Comparison of ENCODE assay signal across 8 mouse cellular contexts in the genomic region with DNA sequence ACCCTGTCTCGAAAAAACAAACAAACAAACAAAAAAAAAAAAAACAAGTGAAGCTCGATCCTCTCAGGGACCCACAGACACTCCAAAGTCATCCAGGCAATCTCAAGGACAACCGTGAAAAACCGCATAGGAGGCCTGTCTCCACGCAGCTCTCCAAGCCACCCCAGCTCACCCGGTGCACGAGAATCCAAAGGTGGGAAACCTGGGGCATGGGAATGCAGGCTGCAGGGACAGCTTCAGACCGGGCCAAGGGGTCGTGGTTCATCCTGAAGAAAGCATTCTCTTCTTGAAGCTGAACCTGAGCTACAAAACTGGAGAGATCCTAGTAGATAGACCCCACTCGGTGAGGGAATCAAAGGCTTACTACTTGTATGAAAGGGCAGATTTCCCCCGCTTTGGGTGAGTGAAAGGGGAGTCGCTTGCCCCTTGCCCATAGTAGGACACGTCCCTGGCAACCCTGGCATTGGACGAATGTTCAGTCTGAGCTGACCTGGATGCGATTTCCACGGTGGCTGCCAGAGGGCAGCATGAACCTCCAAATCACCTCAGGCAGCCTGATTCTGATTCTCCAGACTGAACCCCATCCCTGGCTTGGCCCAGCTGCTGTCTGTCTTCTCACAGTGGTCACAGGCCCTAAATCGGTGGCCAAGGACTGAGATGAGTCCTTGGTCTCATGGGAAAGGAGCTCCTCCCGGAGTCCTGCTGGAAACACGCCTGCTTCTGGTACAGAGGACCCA. TPM values are rescaled to one million over a fixed set of nuclear protein-coding genes. Genes with fewer than 3 reads are reported as not detected.
A peak's percentile ranks its signal among the peaks of the same experiment; 100 is the strongest.
DNase-seq lines count a peak whose midpoint lies in the region; ATAC-seq and TF ChIP-seq lines count a peak whose summit lies in the region.
"Had no signal": no experiment of that assay in that cellular context is flagged by ENCODE, and none has a peak within 500 bp of the region (broad histone marks: within the 10 kb centered on the region; RNA-seq: fewer than 3 reads in every experiment).

No protein-coding gene starts in this region.

- peaks cover 35% of the 10 kb centered on the region for H3K4me1 ChIP-seq in hindbrain, embryonic 13.5 days (replicated peaks)
- H3K4me1 ChIP-seq in limb, embryonic 14.5 days (ENCODE audit: control insufficient read depth, insufficient read depth, low read length), result peaks cover 5% of the 10 kb centered on the region

- H3K9me3 ChIP-seq in hindbrain, embryonic 13.5 days, result no peaks in the 10 kb centered on the region
- H3K9me3 ChIP-seq in limb, embryonic 14.5 days (ENCODE audit: control insufficient read depth, low read length), result no peaks in the 10 kb centered on the region

- WGBS in hindbrain, embryonic 13.5 days, result 49% methylated on average over 19 of the region's 19 CpGs
- 54% methylated on average over 19 of the region's 19 CpGs for WGBS in limb, embryonic 14.5 days

- peaks cover 20% of the 10 kb centered on the region for H3K27me3 ChIP-seq in hindbrain, embryonic 13.5 days
- H3K27me3 ChIP-seq in limb, embryonic 14.5 days (ENCODE audit: control insufficient read depth, insufficient read depth, low read length), result no peaks in the 10 kb centered on the region

- DNase-seq in left cerebral cortex, adult 2 months (ENCODE audit: extremely low spot score in 1 of 2, low spot score in 2 of 2), result peak; percentile 42 to 49
- DNase-seq in left cerebral cortex, adult 8-10 months (ENCODE audit: low spot score in 2 of 2), result no peak
- peak; percentile 29 for DNase-seq in Muller cell, postnatal 12 days (ENCODE audit: inconsistent ontology term)
- peak; percentile 69 to 80 for DNase-seq in cerebellum, postnatal 25 days
- DNase-seq in limb, embryonic 14.5 days (ENCODE audit: low spot score), result peak; percentile 51
- peak; percentile 65 to 75 for DNase-seq in right cerebral cortex, adult 2 months (ENCODE audit: low spot score in 2 of 2)

- no peak overlapping the region for H3K4me2 ChIP-seq in hindbrain, embryonic 13.5 days
- no peak overlapping the region for H3K4me2 ChIP-seq in limb, embryonic 14.5 days (replicated peaks; ENCODE audit: low read depth, low read length, severe bottlenecking)

- peak; percentile 59 for TF ChIP-seq CTCF in left cerebral cortex, adult 2 months (IDR thresholded peaks at IDR 0.05)

- H3K27ac ChIP-seq in left cerebral cortex, adult 2 months, result no peak overlapping the region
- no peak overlapping the region for H3K27ac ChIP-seq in hindbrain, embryonic 13.5 days
- no peak overlapping the region for H3K27ac ChIP-seq in limb, embryonic 14.5 days (replicated peaks; ENCODE audit: low read depth, low read length)

- H3K4me3 ChIP-seq in left cerebral cortex, adult 2 months, result no peak overlapping the region
- no peak overlapping the region for H3K4me3 ChIP-seq in hindbrain, embryonic 13.5 days
- no peak overlapping the region for H3K4me3 ChIP-seq in limb, embryonic 14.5 days (replicated peaks; ENCODE audit: low read length)
- H3K4me3 ChIP-seq: erythroblast, embryonic 14.5 days had no signal

- intact Hi-C loops in left cerebral cortex, adult 2 months (cut with DNase I), result no loop called here

- peaks cover under 1% of the 10 kb centered on the region; the same call in 1 of the 2 replicates for H3K36me3 ChIP-seq in hindbrain, embryonic 13.5 days
- H3K36me3 ChIP-seq in limb, embryonic 14.5 days (ENCODE audit: control insufficient read depth, insufficient read depth, low read length), result peaks cover 6% of the 10 kb centered on the region

- no peak for TF ChIP-seq POLR2A in limb, embryonic 14.5 days (IDR thresholded peaks at IDR 0.05; ENCODE audit: borderline replicate concordance, extremely low read depth, insufficient read depth, insufficient read length)

- H3K9ac ChIP-seq in hindbrain, embryonic 13.5 days, result peak overlapping the region; percentile 24; the same call in 1 of the 2 replicates
- no peak overlapping the region for H3K9ac ChIP-seq in limb, embryonic 14.5 days (ENCODE audit: low read depth, low read length, severe bottlenecking)

- 0 out of 2 replicates have a peak, but pooled peaks have one; percentile 9 for ATAC-seq in hindbrain, embryonic 13.5 days (ENCODE audit: low FRiP score)
- ATAC-seq in limb, embryonic 14.5 days (ENCODE audit: low FRiP score, low read depth), result no peak

RNA-seq across cellular contexts. Expression of gene Smug1, which starts 18.7 kb away (rescaled TPM):
- total RNA-seq in left cerebral cortex, adult 2 months (2021), result 10 to 100 TPM; 20.7 to 23.2 TPM
- 10 to 100 TPM; 18.9 to 24.5 (median 19.8) TPM for total RNA-seq in left cerebral cortex, adult 8-10 months (2022)
- polyA plus RNA-seq in hindbrain, embryonic 13.5 days (2015; fragmentation: Nextera tagmentation; extraction: Ambion mirVana), result 40.7 and 41.2 TPM in 2 replicates
- 18.6 and 22.4 TPM in 2 replicates for polyA plus RNA-seq in limb, embryonic 14.5 days (2012; rRNA removed)
- 18.2 and 18.9 TPM in 2 replicates for polyA plus RNA-seq in limb, embryonic 14.5 days (2014; fragmentation: Nextera tagmentation; extraction: Ambion mirVana)

RNA-seq across cellular contexts. Expression of gene Cbx5, which starts 54.0 kb away (rescaled TPM):
- 100 to 1,000 TPM; 171 to 176 TPM for total RNA-seq in left cerebral cortex, adult 2 months (2021)
- total RNA-seq in left cerebral cortex, adult 8-10 months (2022), result 100 to 1,000 TPM; 174 to 198 (median 181) TPM
- polyA plus RNA-seq in hindbrain, embryonic 13.5 days (2015; fragmentation: Nextera tagmentation; extraction: Ambion mirVana), result 143 and 144 TPM in 2 replicates
- polyA plus RNA-seq in limb, embryonic 14.5 days (2012; rRNA removed), result 78.3 and 81.4 TPM in 2 replicates
- 122 and 131 TPM in 2 replicates for polyA plus RNA-seq in limb, embryonic 14.5 days (2014; fragmentation: Nextera tagmentation; extraction: Ambion mirVana)

RNA-seq across cellular contexts. Expression of gene Hnrnpa1, which starts 54.6 kb away (rescaled TPM):
- 100 to 1,000 TPM; 233 to 247 TPM for total RNA-seq in left cerebral cortex, adult 2 months (2021)
- total RNA-seq in left cerebral cortex, adult 8-10 months (2022), result 100 to 1,000 TPM; 254 to 309 (median 279) TPM
- polyA plus RNA-seq in hindbrain, embryonic 13.5 days (2015; fragmentation: Nextera tagmentation; extraction: Ambion mirVana), result 901 and 926 TPM in 2 replicates
- polyA plus RNA-seq in limb, embryonic 14.5 days (2012; rRNA removed), result 830 and 1,175 TPM in 2 replicates
- 704 and 769 TPM in 2 replicates for polyA plus RNA-seq in limb, embryonic 14.5 days (2014; fragmentation: Nextera tagmentation; extraction: Ambion mirVana)

Comparison
In these comparisons a context has a peak if more than half of its experiments do, and no peak if none do; other contexts are left out.
1. DNase-seq: peak in left cerebral cortex, adult 2 months (2 of 2), Muller cell, postnatal 12 days (single experiment), cerebellum, postnatal 25 days (2 of 2), limb, embryonic 14.5 days (single experiment) and right cerebral cortex, adult 2 months (2 of 2); none in left cerebral cortex, adult 8-10 months (0 of 2).